Mouse (Mus musculus) urinary bladder, postnatal 36 days (tissue): ENCODE data around the gene Snd1.

Source experiments
- DNase-seq, 2 experiments: peaks; one replicate each; pipeline ENCODE4 v3.0.0; 2022; ENCODE audit warnings: low spot score in 2 of 2, mixed read lengths in 1 of 2

Snd1 gene

DNA sequence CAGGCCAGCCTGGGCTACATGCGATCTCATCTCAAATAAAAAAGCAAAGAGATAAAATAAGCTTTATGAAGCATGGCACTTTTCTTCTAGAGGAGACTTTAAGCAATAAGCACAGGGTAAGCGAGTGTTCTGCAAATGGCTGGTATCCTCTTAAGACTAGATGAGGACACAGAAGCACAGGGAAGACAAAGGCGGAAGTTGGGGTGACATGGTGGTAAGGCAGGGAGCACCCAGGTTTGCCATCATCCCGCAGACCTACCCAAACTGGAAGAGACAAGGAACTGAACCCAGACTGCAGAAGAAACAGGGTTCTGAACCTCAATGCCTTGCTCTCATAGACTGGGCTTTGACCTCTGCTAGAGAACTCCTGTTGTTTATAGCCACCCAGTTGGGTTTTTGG is 119.8 kb downstream of the Snd1 start:
- no peak for DNase-seq

DNA sequence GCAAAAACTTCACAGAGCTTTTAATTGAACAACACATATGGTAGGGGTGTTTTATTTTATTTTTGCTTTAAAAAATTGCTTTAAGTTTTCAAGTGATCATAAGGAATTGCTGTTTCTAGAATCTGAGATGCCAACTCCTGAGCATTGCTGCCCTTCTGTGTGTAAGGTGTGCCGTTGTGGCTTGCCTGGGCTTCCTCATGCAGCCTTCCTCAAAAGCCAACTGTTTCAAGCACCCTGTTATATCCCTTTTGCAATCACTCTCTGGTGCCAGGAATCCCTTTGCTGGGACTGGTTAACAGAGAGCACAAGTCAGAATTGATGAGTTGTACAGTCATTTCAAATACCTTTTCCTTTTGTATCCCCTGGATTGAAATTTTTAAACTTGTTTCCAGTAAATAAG is 120.3 kb downstream of the Snd1 start:
- no peak for DNase-seq

DNA sequence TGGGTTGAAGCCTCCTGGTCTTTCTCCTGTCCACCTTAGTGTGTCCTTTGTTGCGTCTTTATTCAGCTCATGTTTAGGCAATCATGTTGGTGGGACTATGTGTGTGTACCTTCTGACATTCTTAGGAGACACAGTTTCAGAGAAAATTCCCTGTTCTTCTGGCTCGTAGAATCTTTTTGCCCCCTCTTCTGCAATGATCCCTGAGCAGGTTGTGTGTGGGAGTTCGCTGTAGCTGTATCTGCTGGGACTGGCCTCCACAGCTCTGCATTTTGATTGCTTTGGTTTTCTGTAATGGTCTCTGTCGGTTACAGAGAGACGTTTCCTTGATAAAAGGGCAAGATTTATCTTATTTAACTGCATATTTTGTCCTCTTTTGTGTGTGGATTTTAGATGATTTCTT is 122.3 kb downstream of the Snd1 start:
- DNase-seq, result no peak

- DNase-seq, result no peak
These were observed 124.2 kb downstream of the Snd1 start for GRCm38 (mm10) chr6:28599120-28599519.

DNA sequence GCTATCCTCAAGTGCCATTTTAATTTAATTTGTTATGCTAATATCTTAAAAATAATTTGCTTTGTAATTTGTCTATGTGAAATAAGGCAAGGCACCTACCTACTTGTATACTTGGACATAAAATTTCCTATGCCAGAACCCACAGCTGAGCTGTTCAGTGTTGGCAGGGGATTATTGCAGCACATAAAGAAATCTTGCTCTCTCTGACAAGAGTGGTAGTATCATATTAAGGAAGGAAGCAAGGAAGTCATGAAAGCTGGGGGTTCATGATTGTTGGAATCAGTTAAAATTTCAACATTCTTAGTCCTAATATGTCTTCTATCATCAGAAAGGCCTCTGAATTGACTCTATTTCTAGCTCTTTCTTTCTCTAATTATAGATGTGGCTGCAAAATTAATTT is 125.5 kb downstream of the Snd1 start:
- DNase-seq, result no peak

- no peak for DNase-seq
These were observed 128.5 kb downstream of the Snd1 start for GRCm38 (mm10) chr6:28603401-28603800.

GRCm38 (mm10) chr6:28603823-28604222 is 128.9 kb downstream of the Snd1 start:
- DNase-seq, result no peak

GRCm38 (mm10) chr6:28609291-28609690 is 134.4 kb downstream of the Snd1 start:
- DNase-seq, result no peak

GRCm38 (mm10) chr6:28610127-28610526 is 135.2 kb downstream of the Snd1 start:
- DNase-seq, result no peak

DNA sequence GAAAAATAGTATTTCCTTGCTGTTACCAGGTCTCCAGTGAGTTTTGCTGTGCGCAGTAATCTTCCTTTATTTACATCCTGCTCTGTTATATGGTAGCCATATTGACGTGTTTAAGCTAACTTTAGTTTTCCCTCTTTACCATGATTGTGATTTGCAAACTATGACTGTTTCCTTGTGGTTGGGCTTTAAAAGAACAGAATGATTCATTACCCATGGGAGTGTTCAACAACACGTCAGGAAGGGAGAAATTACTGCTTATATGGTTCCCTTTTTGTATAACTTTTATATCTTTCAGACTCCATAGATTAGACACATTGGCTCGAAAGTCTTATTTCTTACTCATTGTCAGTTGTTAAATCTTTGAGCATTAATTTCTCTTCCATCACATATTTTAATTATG is 138.5 kb downstream of the Snd1 start:
- no peak for DNase-seq

DNA sequence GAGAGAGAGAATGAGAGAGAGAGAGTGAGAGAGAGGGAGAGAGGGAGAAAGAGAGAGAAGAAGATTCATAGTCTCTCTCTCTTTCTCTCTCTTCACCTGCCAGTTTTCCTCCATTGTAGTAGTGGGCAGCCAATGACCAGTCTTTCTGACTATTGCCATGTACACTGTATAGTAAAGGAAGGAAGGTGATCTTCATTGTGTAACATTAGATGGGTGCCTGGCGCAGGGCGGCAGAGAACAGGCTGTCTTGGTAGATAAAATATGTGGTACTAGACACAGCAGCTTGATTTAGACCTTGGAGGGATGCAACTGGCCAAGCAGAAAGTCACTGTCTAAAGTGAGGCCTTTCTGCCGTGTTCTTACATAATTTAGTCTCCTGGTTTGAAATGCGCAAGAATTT is 139.9 kb downstream of the Snd1 start:
- DNase-seq, result no peak

DNA sequence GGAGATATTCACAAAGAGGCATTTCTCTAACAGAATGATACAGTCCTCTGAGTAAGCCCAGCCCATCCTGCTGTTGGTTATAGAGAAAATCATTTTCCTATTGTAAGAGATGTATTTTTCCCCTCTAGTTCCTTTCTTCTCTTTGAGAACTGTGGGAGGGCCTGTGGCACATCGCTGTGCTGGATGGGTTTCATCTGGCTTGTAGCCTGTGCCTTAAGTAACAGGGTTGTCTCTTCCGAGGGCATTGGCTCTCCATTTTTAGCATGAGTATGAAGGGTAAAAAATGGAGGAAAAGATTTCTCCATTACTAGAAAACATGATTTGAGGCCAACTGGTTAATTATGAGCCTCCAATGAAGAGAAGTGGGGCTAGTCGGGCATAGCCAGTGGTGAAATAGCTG is 140.5 kb downstream of the Snd1 start:
- DNase-seq, result no peak

DNA sequence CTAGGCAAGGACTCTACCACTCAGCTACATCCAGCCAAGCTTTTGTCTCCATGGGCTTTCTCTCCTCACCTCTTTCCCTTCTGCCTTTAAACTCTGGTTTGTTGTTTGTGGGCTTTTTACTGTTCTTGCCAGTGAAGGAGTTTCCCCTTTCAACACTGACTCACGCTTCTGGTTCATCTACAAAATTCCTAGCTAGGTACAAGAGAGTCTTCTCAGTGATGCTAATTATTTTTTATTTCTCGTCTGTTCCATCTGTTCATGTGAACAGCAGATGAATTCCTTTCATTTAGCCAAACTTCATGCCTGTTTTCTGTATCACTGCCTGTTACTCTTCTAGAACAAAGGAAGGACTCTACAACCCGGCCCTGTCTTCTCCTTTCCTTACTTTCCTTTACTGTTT is 141.0 kb downstream of the Snd1 start:
- no peak for DNase-seq

DNA sequence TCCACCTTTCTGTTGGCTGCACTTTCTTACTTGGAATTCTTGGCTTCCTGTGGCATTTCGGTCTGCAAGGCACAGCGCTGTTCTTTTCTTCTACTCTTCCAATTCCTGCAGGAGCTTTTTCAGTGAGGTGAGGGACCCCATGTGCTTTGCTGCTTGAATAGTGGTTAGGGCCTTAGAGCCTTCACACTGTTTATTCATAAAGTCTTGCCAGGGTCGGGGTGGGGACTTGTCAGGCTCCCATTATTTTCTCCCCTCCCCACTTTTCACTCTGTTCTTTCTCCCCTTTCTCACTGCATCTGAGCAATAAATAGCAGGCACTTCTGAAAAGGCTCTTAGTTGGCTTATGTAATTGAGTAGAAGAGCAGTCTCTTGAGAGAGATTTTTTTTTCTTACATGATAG is 143.4 kb downstream of the Snd1 start:
- DNase-seq, result no peak

DNA sequence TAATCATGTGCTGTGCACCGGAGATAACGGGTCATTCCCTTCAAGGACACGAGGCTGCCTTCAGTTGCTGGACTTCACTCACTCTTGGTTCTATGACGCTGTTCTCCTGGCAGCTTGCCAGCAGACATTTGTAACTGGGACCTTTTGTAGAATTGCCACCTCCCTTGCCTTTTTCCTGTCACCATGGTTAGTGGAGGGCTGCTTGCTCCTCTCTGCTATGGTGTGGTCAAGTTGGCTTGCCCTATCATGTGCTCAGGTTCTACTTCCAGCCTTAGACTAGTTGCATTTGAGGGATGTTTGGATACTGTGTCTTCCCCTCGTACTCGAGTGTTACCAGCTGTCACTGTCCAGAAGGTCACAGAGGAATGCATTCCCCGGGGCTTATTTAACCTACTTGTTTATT is 143.8 kb downstream of the Snd1 start:
- DNase-seq, result peak in 1 of 2 experiments; percentile 42

GRCm38 (mm10) chr6:28621431-28621830 is 146.5 kb downstream of the Snd1 start:
- no peak for DNase-seq

GRCm38 (mm10) chr6:28621961-28622360 is 147.0 kb downstream of the Snd1 start:
- no peak for DNase-seq

DNA sequence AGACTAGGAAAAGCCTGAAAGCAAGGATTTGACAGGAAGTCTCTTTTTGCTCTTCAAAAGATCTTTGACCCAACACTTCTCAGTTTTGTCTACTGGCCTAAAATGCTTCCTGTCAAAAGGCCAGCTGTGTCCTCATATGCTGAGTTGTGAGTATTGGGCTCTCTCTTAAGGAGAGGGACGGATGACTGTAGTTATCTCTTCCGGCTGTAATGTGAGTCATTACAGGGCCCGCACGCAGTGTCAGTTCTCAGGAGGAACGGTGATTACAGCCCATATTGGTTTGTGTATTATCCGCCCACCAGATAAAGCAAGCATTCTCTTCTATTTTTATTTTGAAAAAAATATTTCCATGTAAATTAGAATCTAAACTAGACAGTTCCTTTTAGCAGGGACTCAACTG is 147.6 kb downstream of the Snd1 start:
- peak in 1 of 2 experiments; percentile 10 for DNase-seq

DNA sequence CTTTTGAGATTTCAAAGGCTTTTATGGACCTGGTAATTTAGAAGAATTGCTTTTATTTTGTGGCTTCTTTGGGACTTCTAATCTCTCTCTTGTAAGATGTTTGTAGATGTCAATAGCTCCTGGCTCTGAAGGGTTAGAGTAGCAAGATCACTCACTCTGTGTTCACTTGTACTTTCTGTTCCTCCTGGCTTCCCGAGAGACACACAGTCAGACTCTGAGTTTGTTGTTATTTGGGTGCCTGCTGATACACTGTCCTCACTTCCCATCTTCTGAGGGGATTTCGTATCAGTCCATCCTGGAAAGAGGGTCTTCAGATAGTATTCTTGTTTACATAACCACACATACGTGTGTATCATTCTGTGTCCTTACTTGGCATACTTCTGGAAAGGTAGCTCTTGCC is 148.0 kb downstream of the Snd1 start:
- DNase-seq, result no peak

DNA sequence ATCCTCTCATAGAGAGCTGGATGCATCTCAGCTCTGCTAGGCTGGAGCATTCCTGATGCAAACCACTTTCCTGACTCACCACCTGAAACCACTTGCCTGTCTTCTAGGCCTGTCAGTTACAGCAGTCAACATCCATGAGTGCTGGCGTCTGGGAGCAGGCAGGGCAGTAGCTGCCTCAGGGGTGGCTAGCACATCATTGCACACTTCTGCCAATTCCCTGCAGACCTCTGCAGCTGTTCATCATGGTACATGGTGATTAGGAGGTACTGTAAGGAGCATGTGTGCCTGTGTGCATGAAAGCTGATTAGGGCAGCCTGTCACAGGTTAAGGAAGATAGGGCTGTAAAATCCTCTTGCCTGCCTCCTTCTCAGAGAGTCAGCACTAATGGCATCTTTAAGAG is 153.5 kb downstream of the Snd1 start:
- no peak for DNase-seq

- DNase-seq, result no peak
These were observed 154.9 kb downstream of the Snd1 start for GRCm38 (mm10) chr6:28629866-28630265.

- no peak for DNase-seq
These were observed 156.0 kb downstream of the Snd1 start for GRCm38 (mm10) chr6:28630926-28631325.

DNA sequence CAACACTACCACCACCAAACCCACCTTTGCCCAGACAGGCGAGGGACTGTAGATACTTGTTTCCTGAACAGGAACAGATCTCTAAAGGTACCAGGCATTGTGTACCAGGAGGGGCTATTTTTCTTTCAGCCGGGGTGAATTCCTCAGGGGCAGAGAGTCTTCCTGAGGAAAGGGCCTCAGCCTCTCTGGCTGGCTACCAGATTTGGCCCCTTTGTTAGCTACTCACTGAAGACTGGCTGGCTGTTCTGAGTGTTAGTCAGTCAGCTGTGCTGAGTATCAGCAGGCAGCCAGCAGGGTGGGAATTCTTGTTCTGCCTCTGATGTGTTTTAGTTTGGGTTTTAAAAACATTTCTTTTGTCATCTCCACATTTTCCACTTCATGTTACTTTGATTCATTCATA is 158.2 kb downstream of the Snd1 start:
- no peak for DNase-seq

DNA sequence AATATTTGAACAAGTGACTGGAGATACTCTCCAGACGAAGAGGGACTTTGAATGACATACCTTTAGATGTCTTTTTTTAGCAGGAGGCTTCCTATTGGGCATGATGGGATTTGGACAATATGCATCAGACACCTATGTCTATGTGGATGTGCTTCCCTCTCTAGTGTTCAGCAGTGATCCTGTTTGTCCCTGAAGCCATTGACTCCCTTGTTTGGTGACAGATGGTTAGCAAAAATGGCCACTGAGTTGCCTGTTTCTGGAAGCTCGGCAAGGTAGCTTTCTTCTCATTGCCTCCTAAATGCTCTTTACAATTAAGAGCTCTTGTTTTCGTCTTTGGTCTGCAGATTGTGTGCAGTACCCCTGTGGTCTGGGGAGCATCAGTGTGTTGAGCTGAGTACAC is 158.7 kb downstream of the Snd1 start:
- DNase-seq, result no peak

- no peak for DNase-seq
These were observed 160.2 kb downstream of the Snd1 start for GRCm38 (mm10) chr6:28635092-28635491.
